Mouse (Mus musculus): Measurements from ENCODE around the gene Asphd1. TPM values are rescaled to one million over a fixed set of nuclear protein-coding genes. Genes with fewer than 3 reads are reported as not detected.

The Asphd1 gene
- not detected in 4 replicates for total RNA-seq (2023)

DNA sequence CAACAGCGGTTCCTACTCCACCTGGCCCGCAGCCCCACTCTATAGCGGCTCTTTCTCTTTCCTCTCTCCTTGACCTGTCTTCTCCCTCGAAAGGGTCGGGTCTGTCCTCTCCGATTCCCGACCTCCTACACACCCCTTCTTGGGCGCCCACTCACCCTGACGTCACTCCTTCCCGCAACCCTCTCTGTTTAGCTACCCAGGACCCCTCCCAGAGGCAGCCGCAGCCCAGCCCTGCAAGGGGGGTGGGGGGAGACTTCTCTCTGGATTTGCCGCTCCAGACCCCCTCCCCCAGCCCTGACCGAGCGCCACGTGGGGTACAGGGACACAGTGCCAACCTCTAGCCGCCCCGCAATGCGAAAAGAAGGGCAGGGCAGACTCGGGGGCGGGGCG lies at the start of gene Asphd1:
Gene Asphd1, minus strand, starts transcription at position 180 of the 390 bp plus-strand sequence.

GRCm38 (mm10) chr7:126975950-126976866 lies 26.8 kb upstream of the Asphd1 start, which contains the start of gene Cdiptos:
Gene Cdiptos (minus strand): TSS chr7:126976098.

DNA sequence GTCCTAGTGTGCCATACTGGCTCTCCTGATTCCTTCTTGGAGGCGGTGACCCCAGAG lies 26.3 kb upstream of the Asphd1 start, which contains the start of gene Cdipt:
Gene Cdipt, plus strand, starts transcription at position 22 of the 57 bp plus-strand sequence.

GRCm38 (mm10) chr7:126949793-126950646 lies 638 bp upstream of the Asphd1 start, which contains the start of gene Sez6l2:
Gene Sez6l2 (plus strand): TSS chr7:126950563.

GRCm38 (mm10) chr7:126928384-126929037 lies 20.9 kb downstream of the Asphd1 start, which contains the start of gene Kctd13:
Gene Kctd13 (plus strand): TSS chr7:126928879.

GRCm38 (mm10) chr7:126922624-126923060 lies 26.7 kb downstream of the Asphd1 start, which contains the start of gene Tmem219:
Gene Tmem219 (minus strand): TSS chr7:126922917.

Other genes with a start within 250 kb of the Asphd1 start
- 1,245 to 1,260 TPM (median 1,252 TPM) in 4 replicates for gene Coro1a, start 241.8 kb downstream of the Asphd1 start, total RNA-seq (2023)
- 42.9 to 46.2 TPM (median 43.3 TPM) in 4 replicates for gene Mapk3, start 190.0 kb downstream of the Asphd1 start, total RNA-seq (2023)
- 2.3 to 5.6 TPM (median 3.7 TPM) in 4 replicates for gene Gdpd3, start 183.2 kb downstream of the Asphd1 start, total RNA-seq (2023)
- 220 to 232 TPM (median 230 TPM) in 4 replicates for gene Ypel3, start 172.6 kb downstream of the Asphd1 start, total RNA-seq (2023)
- gene Tbx6, start 168.1 kb downstream of the Asphd1 start, total RNA-seq (2023), result 7.8 to 8.8 TPM (median 8.4 TPM) in 4 replicates
- 252 to 268 TPM (median 266 TPM) in 4 replicates for gene Ppp4c, start 157.1 kb downstream of the Asphd1 start, total RNA-seq (2023)
- 0.33 TPM in 1 of 4 replicates, not detected in the others for gene Fam57b, start 151.9 kb downstream of the Asphd1 start, total RNA-seq (2023)
- gene 4930451I11Rik, start 117.9 kb downstream of the Asphd1 start, total RNA-seq (2023), result not detected in 4 replicates
- gene Doc2a, start 102.2 kb downstream of the Asphd1 start, total RNA-seq (2023), result not detected in 4 replicates
- 20.9 to 32.3 TPM (median 26.0 TPM) in 4 replicates for gene Hirip3, start 87.6 kb downstream of the Asphd1 start, total RNA-seq (2023)
- gene Ino80e, start 87.2 kb downstream of the Asphd1 start, total RNA-seq (2023), result 78.5 to 88.5 TPM (median 82.9 TPM) in 4 replicates
- 79.8 to 90.3 TPM (median 84.2 TPM) in 4 replicates for gene Taok2, start 64.9 kb downstream of the Asphd1 start, total RNA-seq (2023)
- 37.9 to 43.4 TPM (median 42.2 TPM) in 4 replicates for gene Tmem219, start 26.7 kb downstream of the Asphd1 start, total RNA-seq (2023)
- 39.8 to 42.9 TPM (median 41.8 TPM) in 4 replicates for gene Kctd13, start 20.7 kb downstream of the Asphd1 start, total RNA-seq (2023)
- 4.0 to 6.6 TPM (median 5.4 TPM) in 4 replicates for gene Sez6l2, start 981 bp upstream of the Asphd1 start, total RNA-seq (2023)
- gene Cdipt, start 26.3 kb upstream of the Asphd1 start, total RNA-seq (2023), result 62.8 to 64.5 TPM (median 64.2 TPM) in 4 replicates
- 0.39 to 2.0 TPM (median 0.92 TPM) in 4 replicates for gene Cdiptos, start 26.5 kb upstream of the Asphd1 start, total RNA-seq (2023)
- 40.5 to 49.3 TPM (median 44.5 TPM) in 4 replicates for gene Mvp, start 65.0 kb upstream of the Asphd1 start, total RNA-seq (2023)
- gene Pagr1b, start 66.9 kb upstream of the Asphd1 start, total RNA-seq (2023), result 3.2 to 10.6 TPM (median 8.7 TPM) in 3 of 4 replicates, not detected in the other
- gene Pagr1a, start 67.8 kb upstream of the Asphd1 start, total RNA-seq (2023), result 10.5 to 44.7 TPM (median 14.2 TPM) in 4 replicates
- gene Gm42742, start 71.5 kb upstream of the Asphd1 start, total RNA-seq (2023), result 7.4 to 42.0 TPM (median 30.9 TPM) in 4 replicates
- gene Prrt2, start 71.6 kb upstream of the Asphd1 start, total RNA-seq (2023), result 1.4 to 2.1 TPM (median 1.8 TPM) in 3 of 4 replicates, not detected in the other
- gene Maz, start 77.5 kb upstream of the Asphd1 start, total RNA-seq (2023), result 210 to 225 TPM (median 222 TPM) in 4 replicates
- gene Kif22, start 92.9 kb upstream of the Asphd1 start, total RNA-seq (2023), result 1.3 to 3.1 TPM (median 2.1 TPM) in 4 replicates
- 0.98 to 4.6 TPM (median 1.9 TPM) in 3 of 4 replicates, not detected in the other for gene Zg16, start 137.7 kb upstream of the Asphd1 start, total RNA-seq (2023)
- gene AI467606, start 141.8 kb upstream of the Asphd1 start, total RNA-seq (2023), result 51.6 to 60.7 TPM (median 59.8 TPM) in 4 replicates
- 0.37 TPM in 1 of 4 replicates, not detected in the others for gene Qprt, start 172.6 kb upstream of the Asphd1 start, total RNA-seq (2023)
- gene Spn, start 188.2 kb upstream of the Asphd1 start, total RNA-seq (2023), result 5.3 to 6.6 TPM (median 5.9 TPM) in 4 replicates
- gene Cd2bp2, start 246.5 kb upstream of the Asphd1 start, total RNA-seq (2023), result 69.5 to 80.2 TPM (median 75.6 TPM) in 4 replicates

All from B cell, adult 62 days (primary cell).